Mouse (Mus musculus) lung, adult 2 months (tissue): ENCODE results near the gene Magi2.

Experiments used
- CTCF ChIP-seq: fragments of 200-500 bp; IDR thresholded peaks from 2 replicates; pipeline ENCODE4 v1.5.1; 2011; ENCODE audit warnings: mild to moderate bottlenecking, low read length, control low read depth; ENCODE audit not compliant: insufficient read depth
- POLR2A ChIP-seq: fragments of 200-500 bp; IDR thresholded peaks from 2 replicates; pipeline ENCODE4 v1.6.1; 2011; ENCODE audit warnings: low read depth, mild to moderate bottlenecking, control low read depth, low read length, borderline replicate concordance; ENCODE audit errors: extremely low read depth

GRCm38 (mm10) chr5:20359021-20359420 lies 1132.2 kb downstream of the Magi2 start:
- TF ChIP-seq CTCF: no peak
- no peak for TF ChIP-seq POLR2A
